Mouse (Mus musculus) lung, postnatal 4 days (tissue): ENCODE data around the gene Wnt2.
A peak's percentile ranks its signal among the peaks of the same experiment; 100 is the strongest.

Experiments
- DNase-seq, 2 experiments: peaks; one replicate each; pipeline ENCODE4 v3.0.0; 2021

Wnt2 gene

GRCm38 (mm10) chr6:17978324-17978723, 52.1 kb downstream of the Wnt2 start:
- no peak for DNase-seq

GRCm38 (mm10) chr6:17977165-17977564, 53.2 kb downstream of the Wnt2 start:
- no peak for DNase-seq

- DNase-seq, result no peak
These were observed 56.0 kb downstream of the Wnt2 start for GRCm38 (mm10) chr6:17974416-17974815.

GRCm38 (mm10) chr6:17971393-17971792, 59.0 kb downstream of the Wnt2 start:
- DNase-seq, result no peak

- no peak for DNase-seq
These were observed 60.6 kb downstream of the Wnt2 start for GRCm38 (mm10) chr6:17969815-17970214.

- DNase-seq, result no peak
These were observed 61.8 kb downstream of the Wnt2 start for GRCm38 (mm10) chr6:17968467-17969144.

GRCm38 (mm10) chr6:17963455-17963854, 66.9 kb downstream of the Wnt2 start:
- no peak for DNase-seq

- DNase-seq, result no peak
These were observed 78.6 kb downstream of the Wnt2 start for GRCm38 (mm10) chr6:17951779-17952178.

- DNase-seq, result no peak
These were observed 81.3 kb downstream of the Wnt2 start for GRCm38 (mm10) chr6:17949103-17949502.

- DNase-seq, result no peak
These were observed 83.1 kb downstream of the Wnt2 start for GRCm38 (mm10) chr6:17947130-17947831.

- no peak for DNase-seq
These were observed 83.9 kb downstream of the Wnt2 start for GRCm38 (mm10) chr6:17946456-17946855.

- peak; percentile 61 to 62 for DNase-seq
These were observed 86.3 kb downstream of the Wnt2 start for GRCm38 (mm10) chr6:17943877-17944617.

GRCm38 (mm10) chr6:17942344-17942743, 88.0 kb downstream of the Wnt2 start:
- DNase-seq, result peak in 1 of 2 experiments; percentile 81

GRCm38 (mm10) chr6:17941916-17942315, 88.5 kb downstream of the Wnt2 start:
- DNase-seq, result peak in 1 of 2 experiments; percentile 56
